Comparison of ENCODE assay signal across 8 mouse cellular contexts in genomic region chr12:33717601-33718260, GRCm38 (mm10).
DNase-seq lines count a peak whose midpoint lies in the region; ATAC-seq and TF ChIP-seq lines count a peak whose summit lies in the region.

No protein-coding gene starts in this region.

- TF ChIP-seq CTCF in hindbrain, postnatal 0 days (IDR thresholded peaks at IDR 0.05; ENCODE audit: low read depth), result no peak

- H3K9ac ChIP-seq in lung, embryonic 16.5 days (ENCODE audit: low read length), result no peak overlapping the region
- no peak overlapping the region for H3K9ac ChIP-seq in hindbrain, postnatal 0 days (replicated peaks; ENCODE audit: low read length)
- H3K9ac ChIP-seq in stomach, embryonic 14.5 days (replicated peaks; ENCODE audit: low read depth, low read length), result no peak overlapping the region

- ATAC-seq in lung, embryonic 16.5 days (ENCODE audit: low read depth), result no peak; the same call in 1 of the 2 replicates
- 0 out of 2 replicates have a peak, but pooled peaks have one; percentile 24 for ATAC-seq in hindbrain, postnatal 0 days
- peak; percentile 40; the same call in 1 of the 2 replicates for ATAC-seq in stomach, embryonic 14.5 days (ENCODE audit: insufficient number of reproducible peaks, insufficient read depth, low FRiP score, low read depth)
- ATAC-seq in granulocyte monocyte progenitor cell, adult 5-6 weeks (replicated peaks; ENCODE audit: poor library complexity, severe bottlenecking), result no peak

- no peaks in the 10 kb centered on the region for H3K36me3 ChIP-seq in lung, embryonic 16.5 days (ENCODE audit: control insufficient read depth, insufficient read depth, low read length)
- no peaks in the 10 kb centered on the region for H3K36me3 ChIP-seq in hindbrain, postnatal 0 days (ENCODE audit: insufficient read depth, low read length)
- no peaks in the 10 kb centered on the region for H3K36me3 ChIP-seq in stomach, embryonic 14.5 days (ENCODE audit: control insufficient read depth, insufficient read depth, low read length)

- peaks cover 7% of the 10 kb centered on the region for H3K4me1 ChIP-seq in lung, embryonic 16.5 days (replicated peaks; ENCODE audit: control insufficient read depth, insufficient read depth, low read length)
- no peaks in the 10 kb centered on the region for H3K4me1 ChIP-seq in hindbrain, postnatal 0 days (ENCODE audit: insufficient read depth, low read length)
- H3K4me1 ChIP-seq in stomach, embryonic 14.5 days (ENCODE audit: control insufficient read depth, insufficient read depth, low read length), result peaks cover 12% of the 10 kb centered on the region; the same call in 1 of the 2 replicates

- 11% methylated on average over 14 of the region's 14 CpGs for WGBS in lung, embryonic 16.5 days
- 31% methylated on average over 14 of the region's 14 CpGs for WGBS in hindbrain, postnatal 0 days
- 10% methylated on average over 14 of the region's 14 CpGs for WGBS in stomach, embryonic 14.5 days

- H3K4me2 ChIP-seq in lung, embryonic 16.5 days (ENCODE audit: low read depth, low read length), result peak overlapping the region; percentile 40
- H3K4me2 ChIP-seq in hindbrain, postnatal 0 days (ENCODE audit: low read depth, low read length), result peak overlapping the region; percentile 42
- H3K4me2 ChIP-seq in stomach, embryonic 14.5 days (replicated peaks; ENCODE audit: low read depth, low read length), result peak overlapping the region; percentile 40

- peak; percentile 5 for DNase-seq in adrenal gland, postnatal 14 days
- no peak for DNase-seq in adrenal gland, adult (ENCODE audit: inconsistent age in 2 of 2, low spot score in 1 of 2)
- DNase-seq in lung, postnatal 36 days, result no peak
- DNase-seq in hindbrain, postnatal 0 days (ENCODE audit: low spot score), result peak; percentile 47
- no peak for DNase-seq in ovary, adult 18-20 months (ENCODE audit: low spot score)

- H3K4me3 ChIP-seq in lung, embryonic 16.5 days (ENCODE audit: low read length), result no peak overlapping the region
- 0 out of 2 replicates have a peak overlapping the region, but pooled peaks have one; percentile 15 for H3K4me3 ChIP-seq in hindbrain, postnatal 0 days (ENCODE audit: low read length)
- H3K4me3 ChIP-seq in stomach, embryonic 14.5 days (ENCODE audit: low read depth, low read length), result no peak overlapping the region

- no peaks in the 10 kb centered on the region for H3K9me3 ChIP-seq in lung, embryonic 16.5 days (ENCODE audit: control insufficient read depth, low read length)
- no peaks in the 10 kb centered on the region for H3K9me3 ChIP-seq in hindbrain, postnatal 0 days (ENCODE audit: low read length)
- no peaks in the 10 kb centered on the region for H3K9me3 ChIP-seq in stomach, embryonic 14.5 days (ENCODE audit: control insufficient read depth, low read depth, low read length)

- H3K27ac ChIP-seq in lung, embryonic 16.5 days (ENCODE audit: low read length), result no peak overlapping the region
- no peak overlapping the region for H3K27ac ChIP-seq in hindbrain, postnatal 0 days
- H3K27ac ChIP-seq in stomach, embryonic 14.5 days (ENCODE audit: low read length), result peak overlapping the region; percentile 78

- no peaks in the 10 kb centered on the region for H3K27me3 ChIP-seq in lung, embryonic 16.5 days (ENCODE audit: control insufficient read depth, insufficient read depth, low read depth, low read length)
- H3K27me3 ChIP-seq in hindbrain, postnatal 0 days (ENCODE audit: insufficient read depth, low read length), result no peaks in the 10 kb centered on the region
- no peaks in the 10 kb centered on the region for H3K27me3 ChIP-seq in stomach, embryonic 14.5 days (ENCODE audit: control insufficient read depth, insufficient read depth, low read length)

Comparison
In these comparisons a context has a peak if more than half of its experiments do, and no peak if none do; other contexts are left out.
1. DNase-seq: peak in adrenal gland, postnatal 14 days (single experiment) and hindbrain, postnatal 0 days (single experiment); none in adrenal gland, adult (0 of 2), lung, postnatal 36 days (single experiment) and ovary, adult 18-20 months (single experiment).
2. ATAC-seq: peak in hindbrain, postnatal 0 days (single experiment) and stomach, embryonic 14.5 days (single experiment); none in lung, embryonic 16.5 days (single experiment) and granulocyte monocyte progenitor cell, adult 5-6 weeks (single experiment).
3. Peak in every context shown above with its lines, with median percentiles within 50 percentile points of each other: H3K4me2 ChIP-seq.